Mouse (Mus musculus) liver, embryonic 11.5 days (tissue): ENCODE results near the gene Coro1c. TPM values are rescaled to one million over a fixed set of nuclear protein-coding genes. Genes with fewer than 3 reads are reported as not detected.
A peak's percentile ranks its signal among the peaks of the same experiment; 100 is the strongest.

Source experiments
- ATAC-seq: fragments of 200-750 bp; cut with Nextera tagmentation; replicated peaks from 2 replicates; pipeline ENCODE4 v1.8.0; 2017; ENCODE audit warnings: moderate number of reproducible peaks, mild to moderate bottlenecking, moderate TSS enrichment, moderate library complexity; ENCODE audit not compliant: low FRiP score
- DNase-seq: peaks from one replicate; pipeline ENCODE4 v3.0.0-alpha.2; 2017; ENCODE audit warnings: low spot score
- H3K27ac ChIP-seq: fragments of 300-500 bp; sonication (generic); 2 replicates; pipeline ENCODE4 v1.5.1; 2014; ENCODE audit warnings: mild to moderate bottlenecking, low read depth, low read length, control low read depth
- H3K27me3 ChIP-seq: fragments of 300-500 bp; sonication (generic); replicated peaks from 2 replicates; pipeline ENCODE4 v1.6.1; 2014; ENCODE audit warnings: low read length, mixed read lengths; ENCODE audit not compliant: control insufficient read depth, insufficient read depth
- H3K36me3 ChIP-seq: fragments of 300-500 bp; sonication (generic); 2 replicates; pipeline ENCODE4 v1.6.1; 2014; ENCODE audit warnings: mild to moderate bottlenecking, low read length, moderate library complexity, mixed read lengths; ENCODE audit not compliant: control insufficient read depth, insufficient read depth
- H3K4me1 ChIP-seq: fragments of 300-500 bp; sonication (generic); replicated peaks from 2 replicates; pipeline ENCODE4 v1.6.1; 2014; ENCODE audit warnings: low read length, mixed read lengths; ENCODE audit not compliant: control insufficient read depth, insufficient read depth
- H3K4me2 ChIP-seq: fragments of 300-500 bp; sonication (generic); 2 replicates; pipeline ENCODE4 v1.6.1; 2014; ENCODE audit warnings: mild to moderate bottlenecking, control low read depth, moderate library complexity
- H3K4me3 ChIP-seq: fragments of 300-500 bp; sonication (generic); 2 replicates; pipeline ENCODE4 v1.5.1; 2014; ENCODE audit warnings: low read depth, low read length, control low read depth
- H3K9ac ChIP-seq: fragments of 300-500 bp; sonication (generic); 2 replicates; pipeline ENCODE4 v1.6.1; 2014; ENCODE audit warnings: low read depth, low read length, control low read depth
- H3K9me3 ChIP-seq: fragments of 300-500 bp; sonication (generic); 2 replicates; pipeline ENCODE4 v1.6.1; 2016; ENCODE audit warnings: low read length, inconsistent platforms, mixed read lengths; ENCODE audit not compliant: control insufficient read depth
- WGBS: fragments of 180-500 bp; shearing (Covaris S2); extraction: QIAGEN DNeasy Blood & Tissue Kit; methylation state at CpG from one replicate; pipeline ENCODE4 v1.1.7; 2014; 5-methylcytosine and 5-hydroxymethylcytosine counted together
- polyA plus RNA-seq: library from polyadenylated mRNA; unstranded; fragments of >200 nt; fragmentation: Nextera tagmentation; extraction: Ambion mirVana; gene quantifications from 2 replicates; pipeline ENCODE4 v1.2.1, GENCODE M21; 2014

Coro1c gene
- polyA plus RNA-seq, 1 experiment from 2014 or later: 122 TPM

DNA sequence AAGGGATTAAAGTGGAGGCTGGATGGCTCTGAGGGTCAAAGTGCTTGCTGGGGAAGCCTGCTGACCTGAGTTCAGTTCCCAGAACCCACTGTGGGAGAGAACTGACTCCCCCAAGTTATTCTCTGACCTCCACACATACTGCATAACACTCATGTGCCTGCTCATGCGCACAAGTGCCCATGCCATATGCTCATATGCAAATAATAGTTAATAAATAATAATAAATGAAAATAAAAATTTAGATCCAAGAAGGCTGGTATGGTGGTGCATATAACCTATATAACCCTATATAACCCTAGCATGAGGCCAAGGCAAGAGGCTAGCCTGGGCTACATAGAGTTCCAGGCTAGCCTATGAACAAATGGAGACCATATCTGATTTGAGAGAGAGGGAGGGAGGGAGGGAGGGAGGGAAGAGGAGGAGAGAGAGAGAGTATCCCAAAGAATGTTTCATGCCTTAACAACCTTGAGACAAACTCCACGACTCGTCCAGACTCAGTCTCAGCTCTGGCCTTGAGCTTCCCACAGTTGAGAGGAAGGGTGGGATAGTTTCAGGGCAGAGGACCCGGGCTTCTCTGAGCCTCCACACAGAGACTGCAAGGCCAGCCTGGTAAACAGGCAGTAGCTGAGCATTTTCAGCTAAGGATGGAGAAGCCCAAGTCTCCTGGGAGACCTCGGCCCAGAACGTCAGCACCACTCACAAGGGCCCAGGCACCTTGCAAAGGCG lies 78.8 kb downstream of the Coro1c start:
- H3K27ac ChIP-seq: peak overlapping the region; percentile 58; the same call in 1 of the 2 replicates

DNA sequence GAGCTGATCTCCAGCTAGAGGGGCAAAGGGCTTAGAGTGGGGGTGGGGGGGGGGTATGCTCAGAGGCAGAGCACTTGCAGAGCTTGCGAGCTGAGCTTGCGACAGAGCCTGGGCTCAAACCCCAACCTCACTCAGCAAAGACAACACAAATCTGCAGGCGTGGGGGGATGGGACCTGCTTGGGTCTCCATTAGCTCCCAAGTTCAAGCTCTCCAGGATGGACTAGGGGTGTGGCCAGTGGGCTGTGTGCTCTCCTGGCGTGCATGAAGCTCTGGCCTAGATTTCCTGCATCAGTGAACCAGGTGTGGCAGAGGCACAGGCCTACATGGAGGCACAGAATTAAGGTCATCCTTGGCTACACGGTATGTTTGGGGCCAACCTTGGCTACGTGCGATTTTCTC lies 80.1 kb downstream of the Coro1c start:
- 60% methylated on average over 7 of the region's 7 CpGs for whole genome bisulfite sequencing
- Histone ChIP-seq H3K27me3 (no peaks in the 10 kb centered on the region), H3K27ac (no peak overlapping the region), H3K4me1 (peaks cover 25% of the 10 kb centered on the region), H3K4me2 (peak overlapping the region; percentile 12), H3K9ac (no peak overlapping the region), H3K4me3 (no peak overlapping the region), H3K36me3 (no peaks in the 10 kb centered on the region), H3K9me3 (no peaks in the 10 kb centered on the region)
- DNase-seq: no peak
- ATAC-seq: 0 out of 2 replicates have a peak, but pooled peaks have one; percentile 28

More for the DNA sequence above, 78.8 kb downstream of the Coro1c start:
- Histone ChIP-seq H3K9me3 (no peaks in the 10 kb centered on the region), H3K36me3 (no peaks in the 10 kb centered on the region), H3K4me2 (peak overlapping the region; percentile 65), H3K4me1 (peaks cover 25% of the 10 kb centered on the region), H3K9ac (peak overlapping the region; percentile 59), H3K27me3 (no peaks in the 10 kb centered on the region), H3K4me3 (peak overlapping the region; percentile 41)
- WGBS: 55% methylated on average over 7 of the region's 7 CpGs
- ATAC-seq (peak; percentile 39), DNase-seq (no peak)

DNA sequence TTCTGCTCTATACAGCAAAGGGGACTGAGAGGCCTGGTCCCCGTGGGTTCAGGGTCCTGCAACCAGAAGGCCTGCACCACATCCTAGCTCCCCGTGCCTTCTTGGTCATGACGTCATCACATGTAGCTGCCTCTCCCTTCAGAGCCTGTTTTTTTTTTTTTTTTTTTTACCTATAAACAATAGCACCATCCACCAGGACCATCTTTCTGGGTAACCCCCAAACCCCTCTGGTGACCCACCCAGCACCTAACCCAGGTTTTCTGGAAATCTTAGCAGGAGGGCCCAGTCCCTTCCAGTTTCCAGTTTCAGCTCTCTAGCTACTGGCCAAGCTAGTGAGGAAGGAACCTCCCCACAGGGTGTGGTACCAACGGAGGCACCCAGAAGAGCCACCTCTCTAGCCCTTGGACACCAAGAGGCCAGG lies 80.6 kb downstream of the Coro1c start:
- H3K9ac ChIP-seq: no peak overlapping the region
- ATAC-seq: no peak
- no peaks in the 10 kb centered on the region for H3K9me3 ChIP-seq
- WGBS: 43% methylated on average over 4 of the region's 4 CpGs
- H3K4me3 ChIP-seq: no peak overlapping the region
- no peaks in the 10 kb centered on the region for H3K27me3 ChIP-seq
- H3K36me3 ChIP-seq: no peaks in the 10 kb centered on the region
- no peak overlapping the region for H3K27ac ChIP-seq
- peak overlapping the region; percentile 12 for H3K4me2 ChIP-seq
- H3K4me1 ChIP-seq: peaks cover 25% of the 10 kb centered on the region
- DNase-seq: no peak

DNA sequence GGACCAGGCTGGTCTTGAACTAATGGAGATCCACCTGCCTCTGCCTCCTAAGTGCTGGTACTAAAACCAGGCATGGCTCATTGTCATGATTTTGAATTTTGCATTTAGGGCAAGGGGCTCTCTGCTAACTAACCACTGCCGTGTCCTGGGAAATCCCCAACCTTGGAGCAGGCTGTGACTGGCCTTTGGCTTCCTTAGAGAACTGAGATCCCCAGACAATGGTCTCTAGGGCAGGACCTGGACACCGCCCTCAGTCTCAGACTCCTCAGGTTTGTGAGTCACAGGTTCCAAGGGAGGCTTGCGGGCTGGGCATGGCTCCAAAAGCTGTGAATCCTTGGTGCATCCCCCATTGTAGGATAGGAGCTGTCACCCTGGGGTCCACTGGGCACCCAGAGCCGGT lies 81.9 kb downstream of the Coro1c start:
- Histone ChIP-seq H3K4me3 (no peak overlapping the region), H3K9me3 (no peaks in the 10 kb centered on the region), H3K36me3 (no peaks in the 10 kb centered on the region), H3K27ac (no peak overlapping the region), H3K4me1 (peaks cover 21% of the 10 kb centered on the region), H3K9ac (no peak overlapping the region), H3K27me3 (no peaks in the 10 kb centered on the region), H3K4me2 (no peak overlapping the region)
- WGBS: 84% methylated on average over 4 of the region's 4 CpGs
- no peak for ATAC-seq
- no peak for DNase-seq

DNA sequence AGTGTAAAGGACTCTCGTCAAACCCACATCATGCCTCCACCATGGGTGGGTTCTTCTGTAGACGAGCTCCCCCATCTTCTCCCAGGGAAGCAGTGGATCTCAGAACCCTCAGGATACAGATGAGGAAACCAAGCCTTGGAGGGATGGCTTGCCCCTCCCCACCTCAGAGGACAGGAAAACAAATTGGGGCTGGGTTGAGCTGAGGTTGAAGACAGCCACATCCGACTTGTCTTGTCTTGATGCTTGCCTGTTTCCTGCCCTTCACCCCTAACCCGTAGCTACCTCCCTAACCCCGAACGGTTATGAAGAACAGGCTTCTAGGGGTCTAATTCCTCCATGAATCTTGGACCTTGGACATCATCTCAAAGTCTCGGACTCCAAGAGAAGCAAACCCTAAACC lies 83.0 kb downstream of the Coro1c start:
- H3K4me1 ChIP-seq: peaks cover 18% of the 10 kb centered on the region
- no peaks in the 10 kb centered on the region for H3K36me3 ChIP-seq
- no peak overlapping the region for H3K9ac ChIP-seq
- H3K27me3 ChIP-seq: no peaks in the 10 kb centered on the region
- WGBS: 53% methylated on average over 7 of the region's 7 CpGs
- no peak for DNase-seq
- ATAC-seq: no peak
- H3K4me3 ChIP-seq: no peak overlapping the region
- no peak overlapping the region for H3K4me2 ChIP-seq
- H3K9me3 ChIP-seq: no peaks in the 10 kb centered on the region
- H3K27ac ChIP-seq: no peak overlapping the region

DNA sequence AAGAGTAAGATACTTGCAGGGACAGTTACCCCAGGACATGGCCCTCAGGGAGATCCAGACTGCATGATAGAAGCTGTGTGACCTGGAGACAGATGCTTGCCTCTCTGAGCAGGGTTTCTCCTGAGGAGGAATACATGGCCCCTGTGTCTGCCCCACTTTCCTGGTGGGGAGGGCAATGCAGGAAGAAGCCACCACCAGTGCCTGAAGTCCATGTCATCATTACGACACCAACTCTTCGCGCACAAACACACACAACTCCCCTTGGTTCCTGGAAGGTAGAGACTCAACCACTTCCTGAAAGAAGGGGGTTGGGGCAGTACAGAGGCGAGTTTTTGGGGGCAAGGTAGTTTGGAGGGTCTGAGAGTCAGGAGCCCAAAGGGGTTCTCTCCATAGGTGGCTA lies 84.3 kb downstream of the Coro1c start:
- Histone ChIP-seq H3K27ac (no peak overlapping the region), H3K9ac (no peak overlapping the region)
- 57% methylated on average over 4 of the region's 4 CpGs for WGBS

DNA sequence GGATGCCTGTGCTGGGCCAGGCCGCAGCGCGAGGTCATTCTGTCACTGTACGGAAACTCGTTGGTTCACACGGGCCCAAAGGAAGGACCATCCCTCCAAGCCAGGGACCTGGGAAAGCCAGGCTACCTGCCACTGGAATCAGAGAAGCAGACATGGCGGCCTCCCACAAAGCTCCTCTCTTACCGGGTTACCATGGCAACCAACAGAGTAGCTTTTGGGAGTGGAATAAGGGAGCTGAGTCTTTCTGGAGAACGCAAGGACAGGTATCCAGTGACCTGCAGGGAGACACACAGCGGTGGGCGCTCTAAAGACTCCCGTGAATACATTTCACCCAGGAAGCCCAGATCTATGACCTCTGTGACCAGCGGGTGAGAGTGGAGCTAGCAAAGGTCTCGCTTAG lies 90.0 kb downstream of the Coro1c start:
- no peak for ATAC-seq
- Histone ChIP-seq H3K4me2 (no peak overlapping the region), H3K36me3 (no peaks in the 10 kb centered on the region), H3K9me3 (no peaks in the 10 kb centered on the region), H3K4me3 (no peak overlapping the region), H3K27ac (no peak overlapping the region), H3K9ac (no peak overlapping the region), H3K27me3 (no peaks in the 10 kb centered on the region), H3K4me1 (peaks cover 4% of the 10 kb centered on the region)
- no peak for DNase-seq
- WGBS: 75% methylated on average over 14 of the region's 14 CpGs

More for the DNA sequence above, 84.3 kb downstream of the Coro1c start:
- Histone ChIP-seq H3K9me3 (no peaks in the 10 kb centered on the region), H3K4me2 (no peak overlapping the region), H3K27me3 (no peaks in the 10 kb centered on the region), H3K4me1 (peaks cover 14% of the 10 kb centered on the region), H3K4me3 (no peak overlapping the region), H3K36me3 (no peaks in the 10 kb centered on the region)
- ATAC-seq (no peak), DNase-seq (no peak)

DNA sequence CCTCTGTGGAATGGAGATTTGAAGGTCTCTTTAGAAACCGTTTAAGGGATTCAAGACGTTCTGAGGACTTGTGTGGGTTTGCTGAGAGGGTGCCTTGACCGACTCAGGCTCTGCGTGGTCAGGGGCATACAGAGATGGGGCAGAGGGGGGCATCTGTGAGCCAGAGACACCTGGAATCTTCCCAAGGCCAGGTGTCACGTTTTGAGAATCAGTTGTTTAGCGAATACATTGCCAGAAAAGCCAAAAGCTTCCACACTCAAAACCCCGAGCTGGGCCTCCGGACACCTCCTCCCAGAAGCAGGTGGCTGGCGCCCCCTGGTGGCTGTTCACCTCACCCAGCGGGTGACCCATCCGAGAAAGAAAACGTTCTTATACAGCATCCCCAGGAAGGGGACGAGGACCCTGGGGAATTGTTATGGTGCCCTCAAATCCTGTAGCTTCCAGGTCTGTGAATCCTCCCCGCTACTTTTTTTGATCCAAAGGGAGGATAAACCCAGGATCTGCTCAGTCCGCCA lies 92.9 kb downstream of the Coro1c start:
- H3K9ac ChIP-seq: no peak overlapping the region
- H3K4me1 ChIP-seq: peaks cover 4% of the 10 kb centered on the region
- 16% methylated on average over 15 of the region's 15 CpGs for WGBS
- H3K36me3 ChIP-seq: no peaks in the 10 kb centered on the region
- no peak overlapping the region for H3K4me2 ChIP-seq
- H3K9me3 ChIP-seq: no peaks in the 10 kb centered on the region
- peak; percentile 56 for ATAC-seq
- DNase-seq: peak; percentile 83
- no peak overlapping the region for H3K27ac ChIP-seq
- no peaks in the 10 kb centered on the region for H3K27me3 ChIP-seq
- no peak overlapping the region for H3K4me3 ChIP-seq

DNA sequence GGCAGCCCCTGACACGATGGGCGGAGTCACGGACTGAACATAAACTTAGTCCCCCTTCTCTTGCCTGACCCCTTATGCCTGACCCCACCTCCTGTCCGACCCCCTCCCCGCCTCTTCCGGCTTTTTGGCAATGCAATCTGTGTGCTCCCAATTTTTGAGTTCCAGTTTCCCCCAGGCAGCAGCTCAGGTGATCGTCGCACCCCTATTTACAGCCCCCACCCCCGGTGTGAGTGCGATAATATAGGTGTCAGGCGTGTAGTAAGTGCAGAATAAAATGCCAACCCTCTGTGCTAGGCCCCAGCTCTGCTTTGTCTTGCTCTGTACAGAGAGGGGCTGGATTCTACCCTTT lies 93.5 kb downstream of the Coro1c start:
- H3K9ac ChIP-seq: no peak overlapping the region
- no peak overlapping the region for H3K4me2 ChIP-seq
- H3K27me3 ChIP-seq: no peaks in the 10 kb centered on the region
- no peak overlapping the region for H3K27ac ChIP-seq
- DNase-seq: no peak
- H3K9me3 ChIP-seq: no peaks in the 10 kb centered on the region
- WGBS: 53% methylated on average over 11 of the region's 11 CpGs
- H3K36me3 ChIP-seq: no peaks in the 10 kb centered on the region
- H3K4me1 ChIP-seq: peaks cover 4% of the 10 kb centered on the region
- no peak overlapping the region for H3K4me3 ChIP-seq
- ATAC-seq: no peak
